Mouse (Mus musculus): ENCODE data around the gene Nsl1. TPM values are rescaled to one million over a fixed set of nuclear protein-coding genes. Genes with fewer than 3 reads are reported as not detected.
A peak's percentile ranks its signal among the peaks of the same experiment; 100 is the strongest.
"Not testable (repeated sequence)": the region's sequence is repeated elsewhere in the genome, so short reads cannot be mapped to it uniquely, and the experiment has no call there.

Gene Nsl1
- polyA plus RNA-seq, 1 experiment from 2014 or later = 3.7 TPM

DNA sequence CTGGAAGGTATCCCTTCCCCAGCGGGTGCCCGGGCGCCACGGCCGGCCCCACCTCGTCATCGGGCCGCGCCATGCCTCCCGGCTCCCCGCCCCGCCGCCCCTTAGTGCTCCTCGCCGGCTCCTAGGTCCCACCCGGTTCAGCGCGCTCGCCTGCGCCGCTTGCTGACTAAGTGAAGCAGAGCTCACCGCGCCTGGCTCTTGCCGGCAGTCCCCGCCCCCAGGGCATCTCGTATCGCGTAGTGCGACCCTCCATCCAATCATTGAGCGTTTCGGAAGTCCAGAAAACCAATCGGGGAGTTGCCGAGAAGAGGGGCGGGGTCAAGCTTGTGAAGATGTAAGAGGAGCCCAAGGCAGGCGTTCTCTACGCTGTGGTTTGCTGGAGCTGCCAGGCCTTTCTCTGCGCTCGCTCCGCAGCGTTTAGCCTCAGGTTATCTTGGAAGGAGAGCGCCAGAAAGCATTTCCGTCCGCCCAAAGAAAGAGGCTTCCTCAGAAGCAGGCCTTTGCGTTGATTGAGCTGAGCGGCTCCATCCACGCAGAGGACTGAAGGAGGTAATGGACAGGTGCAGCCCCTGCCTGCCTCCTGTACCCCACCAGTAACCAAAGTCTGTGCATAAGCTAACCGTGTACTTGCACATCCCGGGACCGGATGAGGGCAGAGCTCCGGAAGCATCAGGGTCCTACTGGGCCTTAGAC lies 36.6 kb upstream of the Nsl1 start, which contains the start of gene Flvcr1:
Gene Flvcr1, minus strand, starts transcription at position 138 of the 693 bp plus-strand sequence.
- Histone ChIP-seq H3K36me3 (ENCODE audit: control insufficient read depth, insufficient read depth, low read length) (no peaks in the 10 kb centered on the region), H3K9me3 (ENCODE audit: control insufficient read depth, low read length) (no peaks in the 10 kb centered on the region), H3K27me3 (ENCODE audit: control insufficient read depth, insufficient read depth, low read length) (no peaks in the 10 kb centered on the region), H3K27ac (ENCODE audit: low read depth, low read length) (peak within 1 kb of the TSS; percentile 92), H3K9ac (replicated peaks; ENCODE audit: low read depth, low read length) (peak within 1 kb of the TSS; percentile 92), H3K4me2 (ENCODE audit: low read depth, low read length) (peak within 1 kb of the TSS; percentile 89), H3K4me3 (ENCODE audit: low read depth, low read length) (peak within 1 kb of the TSS; percentile 83), H3K4me1 (ENCODE audit: control insufficient read depth, insufficient read depth, low read length) (peaks cover 15% of the 10 kb centered on the region; the same call in 1 of the 2 replicates)
- under 1% methylated on average over 46 of the region's 50 CpGs for WGBS
- ATAC-seq (ENCODE audit: low read depth) = peak; percentile 99

DNA sequence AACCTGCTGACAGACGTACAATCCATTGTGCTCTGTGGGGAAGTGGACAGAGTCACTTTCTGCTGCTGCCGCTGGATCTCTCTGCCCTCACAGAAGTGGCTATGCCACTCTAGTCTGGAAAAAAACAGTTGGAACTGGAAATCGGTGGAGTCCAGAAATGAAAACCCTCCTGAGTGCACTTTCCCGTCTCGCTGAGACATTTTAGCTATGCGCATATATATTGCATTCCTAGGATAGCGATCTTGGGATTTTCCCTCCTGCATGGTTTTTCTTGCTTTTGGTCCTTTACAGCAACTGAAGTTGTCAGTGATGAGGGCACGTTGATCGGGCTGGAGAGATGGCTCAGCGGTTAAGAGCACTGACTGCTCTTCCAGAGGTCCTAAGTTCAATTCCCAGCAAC lies 32.6 kb upstream of the Nsl1 start:
- Histone ChIP-seq H3K9ac (replicated peaks; ENCODE audit: low read depth, low read length) (no peak overlapping the region), H3K4me2 (ENCODE audit: low read depth, low read length) (no peak overlapping the region), H3K9me3 (ENCODE audit: control insufficient read depth, low read length) (no peaks in the 10 kb centered on the region), H3K4me1 (ENCODE audit: control insufficient read depth, insufficient read depth, low read length) (0 out of 2 replicates have a peak, but pooled peaks cover 8% of the 10 kb centered on the region), H3K27me3 (ENCODE audit: control insufficient read depth, insufficient read depth, low read length) (no peaks in the 10 kb centered on the region), H3K27ac (ENCODE audit: low read depth, low read length) (no peak overlapping the region), H3K36me3 (ENCODE audit: control insufficient read depth, insufficient read depth, low read length) (no peaks in the 10 kb centered on the region), H3K4me3 (ENCODE audit: low read depth, low read length) (no peak overlapping the region)
- WGBS = 64% methylated on average over 10 of the region's 10 CpGs
- no peak for ATAC-seq (ENCODE audit: low read depth)

DNA sequence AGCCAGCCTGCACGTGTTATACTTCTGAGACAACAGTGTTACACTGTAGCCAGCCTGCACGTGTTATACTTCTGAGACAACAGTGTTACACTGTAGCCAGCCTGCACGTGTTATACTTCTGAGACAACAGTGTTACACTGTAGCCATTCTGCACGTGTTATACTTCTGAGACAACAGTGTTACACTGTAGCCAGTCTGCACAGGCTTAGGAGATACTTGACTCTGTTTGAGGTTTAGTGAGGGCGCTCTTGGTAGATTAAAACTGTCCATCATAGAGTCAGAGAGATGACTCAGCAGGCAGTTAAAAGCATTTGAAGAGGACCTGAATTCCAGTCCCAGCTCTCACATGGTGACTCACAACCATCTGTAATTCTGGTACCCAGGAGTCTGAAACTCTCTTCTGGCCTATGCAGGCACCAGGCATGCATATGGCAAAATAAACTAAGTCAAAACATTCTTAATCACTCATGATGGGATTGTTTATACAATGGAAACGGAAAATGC lies 31.8 kb upstream of the Nsl1 start:
- not testable (repeated sequence) for H3K4me3 ChIP-seq (ENCODE audit: low read depth, low read length); ATAC-seq (ENCODE audit: low read depth); H3K4me2 ChIP-seq (ENCODE audit: low read depth, low read length); H3K27me3 ChIP-seq (ENCODE audit: control insufficient read depth, insufficient read depth, low read length); H3K9me3 ChIP-seq (ENCODE audit: control insufficient read depth, low read length); H3K27ac ChIP-seq (ENCODE audit: low read depth, low read length); H3K9ac ChIP-seq (replicated peaks; ENCODE audit: low read depth, low read length); H3K4me1 ChIP-seq (ENCODE audit: control insufficient read depth, insufficient read depth, low read length); H3K36me3 ChIP-seq (ENCODE audit: control insufficient read depth, insufficient read depth, low read length)
- 83% methylated on average over 6 of the region's 6 CpGs for WGBS

DNA sequence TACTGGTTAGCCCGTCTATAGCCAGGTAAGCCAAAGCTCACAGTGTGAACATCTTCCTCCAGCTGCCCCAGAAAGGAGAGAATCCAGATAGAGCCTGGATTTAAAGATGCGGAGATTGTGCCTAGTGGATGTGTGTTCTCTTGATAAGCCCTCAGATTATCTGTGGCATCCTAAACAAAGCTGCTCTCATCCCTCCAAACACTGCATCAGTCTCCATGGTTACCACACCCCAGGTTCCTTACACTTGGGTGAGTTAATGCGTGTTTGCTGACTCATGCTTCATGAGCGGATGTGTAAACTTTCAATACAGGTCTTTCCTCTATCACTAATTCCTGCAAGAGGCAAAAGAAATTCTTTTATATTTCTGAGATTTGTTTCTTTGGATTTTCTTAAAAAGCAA lies 27.2 kb upstream of the Nsl1 start:
- H3K36me3 ChIP-seq (ENCODE audit: control insufficient read depth, insufficient read depth, low read length) = no peaks in the 10 kb centered on the region
- no peak overlapping the region for H3K9ac ChIP-seq (replicated peaks; ENCODE audit: low read depth, low read length)
- H3K27me3 ChIP-seq (ENCODE audit: control insufficient read depth, insufficient read depth, low read length) = no peaks in the 10 kb centered on the region
- ATAC-seq (ENCODE audit: low read depth) = no peak
- H3K4me1 ChIP-seq (ENCODE audit: control insufficient read depth, insufficient read depth, low read length) = no peaks in the 10 kb centered on the region
- H3K9me3 ChIP-seq (ENCODE audit: control insufficient read depth, low read length) = no peaks in the 10 kb centered on the region
- H3K4me3 ChIP-seq (ENCODE audit: low read depth, low read length) = no peak overlapping the region
- 38% methylated on average over 4 of the region's 4 CpGs for WGBS
- no peak overlapping the region for H3K27ac ChIP-seq (ENCODE audit: low read depth, low read length)
- no peak overlapping the region for H3K4me2 ChIP-seq (ENCODE audit: low read depth, low read length)

DNA sequence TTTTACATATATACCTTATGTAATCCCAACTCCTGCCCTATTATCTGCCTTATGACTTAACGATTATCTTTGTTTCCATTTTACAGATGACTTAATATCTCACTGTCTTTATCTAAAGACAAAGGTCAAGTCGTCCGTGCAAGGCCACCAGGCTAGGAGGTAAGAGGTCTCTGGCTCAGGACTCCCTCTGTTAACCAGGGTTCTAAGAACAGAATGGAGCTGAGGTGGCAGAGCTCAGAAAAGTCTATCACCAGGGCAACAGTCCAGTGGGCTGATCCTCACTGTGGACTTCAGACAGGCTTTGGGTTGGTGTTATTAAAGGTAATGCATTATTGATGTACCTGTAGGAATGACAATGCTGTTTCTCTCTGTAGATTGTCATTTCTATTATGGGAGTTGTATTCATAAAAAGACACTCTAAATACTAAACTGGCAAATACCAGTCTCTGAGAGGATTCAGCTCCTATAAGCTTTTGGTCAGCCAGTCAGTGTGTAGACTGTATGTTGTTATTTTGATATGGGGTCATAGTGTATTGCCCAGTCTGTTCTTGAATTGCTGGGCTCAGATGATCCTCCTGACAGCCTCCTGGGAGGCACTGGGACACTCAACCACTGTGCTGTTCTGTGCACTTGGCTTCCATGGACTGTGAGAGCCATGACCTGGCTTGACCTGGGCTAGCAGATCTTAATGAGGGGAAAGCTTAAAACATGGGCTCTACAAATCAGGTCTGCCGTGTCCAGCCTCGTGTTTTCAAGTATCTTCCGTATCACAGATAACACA lies 26.1 kb upstream of the Nsl1 start, which contains the start of gene Spata45:
Gene Spata45, plus strand, starts transcription at position 86 of the 781 bp plus-strand sequence.
- Histone ChIP-seq H3K4me1 (ENCODE audit: control insufficient read depth, insufficient read depth, low read length) (no peaks in the 10 kb centered on the region), H3K9ac (replicated peaks; ENCODE audit: low read depth, low read length) (no peak within 1 kb of the TSS), H3K9me3 (ENCODE audit: control insufficient read depth, low read length) (no peaks in the 10 kb centered on the region), H3K4me3 (ENCODE audit: low read depth, low read length) (no peak within 1 kb of the TSS), H3K4me2 (ENCODE audit: low read depth, low read length) (no peak within 1 kb of the TSS), H3K36me3 (ENCODE audit: control insufficient read depth, insufficient read depth, low read length) (no peaks in the 10 kb centered on the region), H3K27me3 (ENCODE audit: control insufficient read depth, insufficient read depth, low read length) (no peaks in the 10 kb centered on the region), H3K27ac (ENCODE audit: low read depth, low read length) (no peak within 1 kb of the TSS)
- 82% methylated on average over 6 of the region's 6 CpGs for WGBS
- no peak for ATAC-seq (ENCODE audit: low read depth)

DNA sequence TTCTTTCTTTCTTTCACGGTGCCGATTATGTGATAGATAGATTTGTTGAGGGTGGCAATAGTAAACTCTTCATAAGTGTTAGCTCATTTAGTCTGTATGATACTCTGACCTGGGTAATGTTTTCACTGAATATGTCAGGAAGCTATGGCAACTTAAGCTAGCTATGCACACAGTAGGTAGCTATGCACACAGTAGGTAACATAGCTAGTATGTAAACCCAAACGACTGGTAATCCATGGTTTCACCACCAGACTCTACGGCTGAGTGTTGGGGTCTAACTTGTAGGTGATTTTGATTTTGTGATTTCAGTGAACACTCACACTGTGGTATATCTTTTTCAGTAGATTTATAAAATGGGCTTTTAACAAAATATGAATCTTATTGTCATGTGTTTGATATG lies 24.8 kb upstream of the Nsl1 start:
- Histone ChIP-seq H3K4me3 (ENCODE audit: low read depth, low read length) (no peak overlapping the region), H3K4me1 (ENCODE audit: control insufficient read depth, insufficient read depth, low read length) (no peaks in the 10 kb centered on the region), H3K4me2 (ENCODE audit: low read depth, low read length) (no peak overlapping the region), H3K27me3 (ENCODE audit: control insufficient read depth, insufficient read depth, low read length) (no peaks in the 10 kb centered on the region), H3K9me3 (ENCODE audit: control insufficient read depth, low read length) (no peaks in the 10 kb centered on the region), H3K9ac (replicated peaks; ENCODE audit: low read depth, low read length) (no peak overlapping the region), H3K36me3 (ENCODE audit: control insufficient read depth, insufficient read depth, low read length) (no peaks in the 10 kb centered on the region), H3K27ac (ENCODE audit: low read depth, low read length) (no peak overlapping the region)
- no peak for ATAC-seq (ENCODE audit: low read depth)
- 93% methylated on average over 4 of the region's 4 CpGs for WGBS

DNA sequence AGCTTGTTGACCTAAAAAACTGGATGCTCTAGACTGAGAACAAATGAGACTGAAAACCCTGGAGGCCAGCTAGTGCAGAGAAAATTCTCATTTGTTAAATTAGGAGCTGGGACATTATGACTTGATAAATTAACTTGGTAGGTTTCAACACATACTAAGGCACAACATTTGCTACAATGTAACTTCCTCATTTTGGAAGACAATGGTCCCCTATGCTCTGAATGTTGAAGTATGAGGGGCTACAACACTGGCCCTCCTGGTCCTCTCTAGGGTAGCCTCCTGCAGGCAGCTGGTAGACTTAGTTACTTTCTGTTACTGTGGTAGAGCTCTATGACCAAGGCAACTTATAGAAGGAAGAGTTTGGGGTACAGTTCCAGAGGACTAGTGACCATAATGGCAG lies 21.5 kb upstream of the Nsl1 start:
- no peaks in the 10 kb centered on the region for H3K36me3 ChIP-seq (ENCODE audit: control insufficient read depth, insufficient read depth, low read length)
- no peaks in the 10 kb centered on the region for H3K27me3 ChIP-seq (ENCODE audit: control insufficient read depth, insufficient read depth, low read length)
- no peak overlapping the region for H3K4me2 ChIP-seq (ENCODE audit: low read depth, low read length)
- H3K4me3 ChIP-seq (ENCODE audit: low read depth, low read length) = no peak overlapping the region
- no peaks in the 10 kb centered on the region for H3K4me1 ChIP-seq (ENCODE audit: control insufficient read depth, insufficient read depth, low read length)
- H3K27ac ChIP-seq (ENCODE audit: low read depth, low read length) = no peak overlapping the region
- H3K9ac ChIP-seq (replicated peaks; ENCODE audit: low read depth, low read length) = no peak overlapping the region
- H3K9me3 ChIP-seq (ENCODE audit: control insufficient read depth, low read length) = no peaks in the 10 kb centered on the region
- ATAC-seq (ENCODE audit: low read depth) = no peak

DNA sequence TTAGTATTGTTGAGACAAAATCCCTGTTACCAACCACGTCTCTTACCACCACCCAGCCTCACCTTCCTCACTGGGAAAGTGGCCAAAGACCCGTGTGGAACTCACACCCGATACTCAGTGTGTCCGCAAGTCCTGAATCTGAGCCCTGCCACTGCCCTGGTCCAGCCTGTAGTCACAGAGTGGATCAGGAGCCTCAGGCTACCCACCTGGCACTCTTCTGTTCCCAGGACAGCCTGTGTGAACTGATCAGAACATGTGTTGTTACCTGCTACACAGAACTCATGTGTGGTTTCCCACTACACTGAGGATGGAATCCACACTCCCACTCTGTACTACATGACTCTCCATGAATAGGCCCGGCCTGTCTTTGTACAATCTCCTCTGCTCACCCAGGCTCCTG lies 20.7 kb upstream of the Nsl1 start:
- no peak overlapping the region for H3K4me3 ChIP-seq (ENCODE audit: low read depth, low read length)
- no peak overlapping the region for H3K4me2 ChIP-seq (ENCODE audit: low read depth, low read length)
- WGBS = 87% methylated on average over 5 of the region's 5 CpGs
- no peaks in the 10 kb centered on the region for H3K36me3 ChIP-seq (ENCODE audit: control insufficient read depth, insufficient read depth, low read length)
- H3K9ac ChIP-seq (replicated peaks; ENCODE audit: low read depth, low read length) = no peak overlapping the region
- no peak overlapping the region for H3K27ac ChIP-seq (ENCODE audit: low read depth, low read length)
- H3K4me1 ChIP-seq (ENCODE audit: control insufficient read depth, insufficient read depth, low read length) = no peaks in the 10 kb centered on the region
- no peaks in the 10 kb centered on the region for H3K9me3 ChIP-seq (ENCODE audit: control insufficient read depth, low read length)
- no peaks in the 10 kb centered on the region for H3K27me3 ChIP-seq (ENCODE audit: control insufficient read depth, insufficient read depth, low read length)
- ATAC-seq (ENCODE audit: low read depth) = no peak

DNA sequence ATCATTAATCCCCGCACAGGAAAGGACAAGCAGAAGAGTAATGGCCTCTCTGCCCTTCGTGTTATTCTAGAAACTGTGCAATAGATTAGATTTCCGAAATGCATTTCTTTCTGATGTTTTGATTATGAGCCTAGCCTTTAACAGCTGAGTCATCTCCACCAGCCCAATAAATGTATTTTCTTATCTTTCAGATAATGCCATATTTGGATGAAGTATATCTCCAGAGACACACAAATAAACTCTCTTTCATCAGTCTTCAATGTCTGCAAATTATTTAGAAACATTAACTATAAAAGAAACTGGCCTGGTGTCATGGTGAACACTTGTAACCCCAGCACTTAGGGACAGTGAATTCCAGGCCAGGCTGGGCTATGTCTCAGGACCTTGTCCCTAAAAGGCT lies 20.1 kb upstream of the Nsl1 start:
- ATAC-seq (ENCODE audit: low read depth) = no peak
- WGBS = 84% methylated on average over 3 of the region's 3 CpGs
- no peak overlapping the region for H3K9ac ChIP-seq (replicated peaks; ENCODE audit: low read depth, low read length)
- no peak overlapping the region for H3K4me2 ChIP-seq (ENCODE audit: low read depth, low read length)
- no peak overlapping the region for H3K27ac ChIP-seq (ENCODE audit: low read depth, low read length)
- no peak overlapping the region for H3K4me3 ChIP-seq (ENCODE audit: low read depth, low read length)
- H3K27me3 ChIP-seq (ENCODE audit: control insufficient read depth, insufficient read depth, low read length) = no peaks in the 10 kb centered on the region
- H3K4me1 ChIP-seq (ENCODE audit: control insufficient read depth, insufficient read depth, low read length) = no peaks in the 10 kb centered on the region
- H3K36me3 ChIP-seq (ENCODE audit: control insufficient read depth, insufficient read depth, low read length) = no peaks in the 10 kb centered on the region
- no peaks in the 10 kb centered on the region for H3K9me3 ChIP-seq (ENCODE audit: control insufficient read depth, low read length)
